Mouse (Mus musculus): ENCODE measurements around the gene Psenen.

GRCm38 (mm10) chr7:30563906-30564280 lies 466 bp upstream of the Psenen start:
- TF ChIP-seq CTCF (conservative IDR thresholded peaks at IDR 0.05; ENCODE audit: low read length): no peak
- TF ChIP-seq NANOG (IDR thresholded peaks at IDR 0.05; ENCODE audit: borderline replicate concordance, low read length): no peak
